Mouse (Mus musculus): ENCODE data around the gene Krt8. TPM values are rescaled to one million over a fixed set of nuclear protein-coding genes. Genes with fewer than 3 reads are reported as not detected.

Krt8 gene
- polyA plus RNA-seq, 1 experiment from 2014 or later, result 129 TPM

DNA sequence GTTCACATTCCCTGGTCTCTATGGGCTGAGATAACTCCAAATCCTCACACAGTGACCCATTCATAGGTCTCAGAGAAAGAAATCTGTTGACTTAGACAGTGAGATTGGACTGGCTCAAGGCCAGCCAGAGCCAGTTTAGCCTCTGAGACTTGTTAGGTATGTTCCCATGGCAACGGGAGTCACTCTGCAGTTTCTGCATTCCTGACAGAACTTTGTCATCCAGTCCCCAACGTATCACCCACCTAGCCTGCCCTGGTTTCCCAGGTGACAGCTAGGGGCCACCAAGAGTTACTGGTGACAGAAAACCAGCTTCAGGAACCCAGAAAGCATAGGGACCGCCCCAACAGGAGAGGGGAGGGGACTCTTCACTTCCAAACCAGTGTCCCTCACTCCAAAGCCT lies 9.4 kb upstream of the Krt8 start:
- Histone ChIP-seq H3K27me3 (ENCODE audit: insufficient read depth, low read length) (no peaks in the 10 kb centered on the region), H3K4me3 (ENCODE audit: low read depth, low read length) (no peak overlapping the region), H3K9me3 (ENCODE audit: low read length) (no peaks in the 10 kb centered on the region), H3K4me1 (ENCODE audit: insufficient read depth) (peaks cover 18% of the 10 kb centered on the region), H3K36me3 (replicated peaks; ENCODE audit: insufficient read depth, low read length) (no peaks in the 10 kb centered on the region), H3K27ac (ENCODE audit: low read depth) (no peak overlapping the region), H3K9ac (replicated peaks) (no peak overlapping the region), H3K4me2 (ENCODE audit: low read depth, low read length) (no peak overlapping the region)
- WGBS (ENCODE audit: insufficient replicate concordance), result 33% methylated on average over 2 of the region's 3 CpGs
- TF ChIP-seq EP300 (IDR thresholded peaks at IDR 0.05; ENCODE audit: low read depth) (no peak), CTCF (IDR thresholded peaks at IDR 0.05; ENCODE audit: low read depth) (no peak)
- ATAC-seq (no peak), DNase-seq (peak; percentile 40)

DNA sequence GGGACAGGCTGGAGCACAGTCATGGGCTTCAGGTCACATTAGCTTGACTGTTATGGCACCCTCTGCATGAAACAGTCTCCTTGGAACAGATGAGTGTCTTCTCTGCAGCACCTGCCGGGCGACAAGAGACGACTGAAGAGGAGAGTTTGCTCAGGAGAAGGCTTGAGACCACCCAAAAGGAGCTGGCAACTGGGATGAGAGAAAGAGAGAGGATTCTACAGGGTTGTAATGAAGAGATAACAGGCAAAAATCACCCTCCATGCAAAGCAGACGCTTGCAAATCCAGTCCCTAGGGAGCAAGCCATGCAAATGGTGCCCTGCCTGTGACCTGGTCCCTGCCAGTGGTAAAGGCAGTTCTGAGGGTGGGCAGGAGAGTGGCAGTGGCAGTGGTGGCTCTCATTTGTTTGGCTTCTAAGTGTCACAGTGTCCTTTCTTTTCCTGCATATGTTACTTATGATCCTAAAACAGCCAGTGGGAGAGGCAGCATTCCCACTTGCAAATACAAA lies 8.0 kb upstream of the Krt8 start:
- H3K4me1 ChIP-seq (ENCODE audit: insufficient read depth), result peaks cover 14% of the 10 kb centered on the region
- H3K27ac ChIP-seq (ENCODE audit: low read depth), result no peak overlapping the region
- no peaks in the 10 kb centered on the region for H3K36me3 ChIP-seq (replicated peaks; ENCODE audit: insufficient read depth, low read length)
- TF ChIP-seq CTCF (IDR thresholded peaks at IDR 0.05; ENCODE audit: low read depth) (no peak), EP300 (IDR thresholded peaks at IDR 0.05; ENCODE audit: low read depth) (no peak)
- H3K4me2 ChIP-seq (ENCODE audit: low read depth, low read length), result no peak overlapping the region
- H3K27me3 ChIP-seq (ENCODE audit: insufficient read depth, low read length), result no peaks in the 10 kb centered on the region
- ATAC-seq (no peak), DNase-seq (no peak)
- no peak overlapping the region for H3K4me3 ChIP-seq (ENCODE audit: low read depth, low read length)
- 70% methylated on average over 4 of the region's 4 CpGs for whole genome bisulfite sequencing (ENCODE audit: insufficient replicate concordance)
- no peak overlapping the region for H3K9ac ChIP-seq (replicated peaks)
- H3K9me3 ChIP-seq (ENCODE audit: low read length), result no peaks in the 10 kb centered on the region

DNA sequence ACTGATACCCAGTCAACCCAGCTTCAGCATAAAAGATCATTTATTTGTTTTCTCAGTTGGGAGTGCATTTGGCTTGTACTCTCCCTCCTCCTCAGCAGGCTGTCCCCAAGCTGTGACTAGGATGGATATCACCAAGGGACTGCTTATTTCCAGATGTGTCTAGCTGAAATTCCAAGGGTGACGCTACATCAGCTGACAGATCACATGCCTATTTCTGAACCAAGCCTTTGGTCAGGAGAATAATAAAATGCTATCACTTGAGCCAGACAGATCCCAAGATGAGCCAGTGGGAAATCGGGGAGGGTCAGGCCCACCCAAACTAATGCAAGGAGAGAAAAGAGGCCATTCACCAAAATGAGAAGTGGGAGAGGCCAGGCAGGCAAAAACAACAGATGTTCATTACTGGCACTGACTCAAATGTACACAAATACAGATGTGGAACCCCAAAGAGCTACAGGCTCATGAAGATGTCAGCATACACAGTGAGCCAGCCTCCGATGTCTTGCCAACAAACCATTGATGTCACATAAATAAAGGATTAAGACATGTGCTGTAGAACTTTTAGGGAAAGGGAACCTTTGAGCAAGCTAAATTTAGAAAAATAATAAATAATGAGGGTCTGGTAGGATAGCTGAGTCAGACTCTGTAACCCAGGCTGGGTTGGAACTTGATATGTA lies 6.4 kb upstream of the Krt8 start:
- no peak for ATAC-seq
- no peak overlapping the region for H3K4me3 ChIP-seq (ENCODE audit: low read depth, low read length)
- H3K27ac ChIP-seq (ENCODE audit: low read depth), result no peak overlapping the region
- no peak for TF ChIP-seq CTCF (IDR thresholded peaks at IDR 0.05; ENCODE audit: low read depth)
- TF ChIP-seq EP300 (IDR thresholded peaks at IDR 0.05; ENCODE audit: low read depth), result no peak
- no peak overlapping the region for H3K9ac ChIP-seq (replicated peaks)
- no peak overlapping the region for H3K4me2 ChIP-seq (ENCODE audit: low read depth, low read length)
- no peaks in the 10 kb centered on the region for H3K9me3 ChIP-seq (ENCODE audit: low read length)
- WGBS (ENCODE audit: insufficient replicate concordance), result 65% methylated on average over 3 of the region's 3 CpGs
- peaks cover 7% of the 10 kb centered on the region; the same call in 1 of the 2 replicates for H3K4me1 ChIP-seq (ENCODE audit: insufficient read depth)
- no peaks in the 10 kb centered on the region for H3K27me3 ChIP-seq (ENCODE audit: insufficient read depth, low read length)
- no peaks in the 10 kb centered on the region for H3K36me3 ChIP-seq (replicated peaks; ENCODE audit: insufficient read depth, low read length)
- no peak for DNase-seq

DNA sequence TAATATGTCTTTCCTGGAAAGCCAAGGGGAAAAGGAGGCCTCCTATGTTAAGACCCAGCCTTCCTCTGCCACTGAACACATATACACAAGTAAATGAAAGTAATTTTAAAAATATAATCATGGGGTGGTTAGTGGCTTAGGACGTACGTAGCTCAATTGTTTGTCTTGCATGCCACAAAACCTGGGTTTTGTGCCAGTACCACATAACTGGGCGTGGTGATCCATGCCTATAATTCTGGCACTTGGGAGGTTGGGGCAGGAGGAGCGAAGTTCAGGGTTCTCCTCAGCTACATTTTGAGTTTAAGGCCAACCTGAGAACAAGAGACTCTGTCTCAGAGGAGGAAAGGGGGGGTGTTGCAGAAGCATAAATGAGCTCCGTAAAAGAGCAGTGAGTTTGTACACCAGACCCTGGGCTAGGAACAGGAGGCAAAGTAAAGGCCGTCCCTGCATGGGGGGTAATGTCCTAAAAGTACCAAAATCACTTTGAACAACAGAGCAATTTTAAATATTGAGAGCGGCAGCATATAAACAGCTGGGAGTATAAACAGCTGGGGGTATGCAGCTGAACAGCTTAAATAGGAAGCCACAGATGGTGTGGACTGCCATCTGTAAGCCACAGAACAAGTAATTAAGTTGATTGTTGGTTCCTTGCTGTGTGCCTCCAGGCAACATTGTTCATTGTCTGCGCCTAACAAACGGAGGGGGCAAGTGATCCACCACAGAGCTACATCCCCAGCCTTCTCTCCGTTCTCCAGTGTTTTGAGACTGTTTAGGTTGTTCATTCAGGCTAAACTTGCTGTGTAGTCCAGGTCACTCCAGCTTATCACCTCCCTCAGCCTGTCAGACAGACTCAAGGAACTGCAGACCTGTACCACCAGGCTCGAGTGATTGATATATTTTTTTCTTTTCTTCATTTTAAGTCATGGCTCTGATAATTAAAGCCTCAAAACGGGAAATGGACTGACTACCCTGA lies 3.1 kb upstream of the Krt8 start:
- no peaks in the 10 kb centered on the region for H3K9me3 ChIP-seq (ENCODE audit: low read length)
- peaks cover 10% of the 10 kb centered on the region for H3K27me3 ChIP-seq (ENCODE audit: insufficient read depth, low read length)
- H3K27ac ChIP-seq (ENCODE audit: low read depth), result peak overlapping the region; percentile 55; the same call in 1 of the 2 replicates
- DNase-seq, result no peak
- TF ChIP-seq CTCF (IDR thresholded peaks at IDR 0.05; ENCODE audit: low read depth) (no peak), EP300 (IDR thresholded peaks at IDR 0.05; ENCODE audit: low read depth) (no peak)
- no peak for ATAC-seq
- 57% methylated on average over 12 of the region's 12 CpGs for WGBS (ENCODE audit: insufficient replicate concordance)
- 0 out of 2 replicates have a peak overlapping the region, but pooled peaks have one; percentile 21 for H3K9ac ChIP-seq (replicated peaks)
- H3K36me3 ChIP-seq (replicated peaks; ENCODE audit: insufficient read depth, low read length), result no peaks in the 10 kb centered on the region
- H3K4me3 ChIP-seq (ENCODE audit: low read depth, low read length), result no peak overlapping the region
- peak overlapping the region; percentile 53 for H3K4me2 ChIP-seq (ENCODE audit: low read depth, low read length)
- H3K4me1 ChIP-seq (ENCODE audit: insufficient read depth), result peaks cover 10% of the 10 kb centered on the region; the same call in 1 of the 2 replicates

DNA sequence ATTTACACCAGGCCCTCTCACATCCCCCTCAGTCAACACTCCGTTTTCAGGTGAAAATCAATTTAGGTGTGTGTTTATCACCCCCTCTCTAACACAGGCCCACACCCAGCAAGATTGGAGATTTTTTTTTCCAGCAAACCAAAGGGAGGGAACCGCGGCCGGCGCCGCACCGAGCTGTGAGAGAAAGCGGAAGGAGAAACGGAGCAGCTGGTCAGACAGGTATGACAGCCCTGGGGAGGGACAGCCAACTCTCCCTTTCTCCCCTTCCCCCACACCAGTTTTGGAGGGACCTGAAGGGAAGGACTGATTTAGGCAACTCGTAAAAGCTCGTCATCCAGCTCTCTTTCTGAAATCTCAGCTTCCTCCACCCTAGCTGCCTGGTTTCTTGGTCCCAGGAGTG lies 2.0 kb upstream of the Krt8 start:
- Histone ChIP-seq H3K4me2 (ENCODE audit: low read depth, low read length) (peak overlapping the region; percentile 53), H3K27me3 (ENCODE audit: insufficient read depth, low read length) (peaks cover 10% of the 10 kb centered on the region), H3K4me3 (ENCODE audit: low read depth, low read length) (peak overlapping the region; percentile 13; the same call in 1 of the 2 replicates), H3K27ac (ENCODE audit: low read depth) (peak overlapping the region; percentile 55), H3K36me3 (replicated peaks; ENCODE audit: insufficient read depth, low read length) (no peaks in the 10 kb centered on the region), H3K9me3 (ENCODE audit: low read length) (no peaks in the 10 kb centered on the region), H3K9ac (replicated peaks) (no peak overlapping the region), H3K4me1 (ENCODE audit: insufficient read depth) (peaks cover 14% of the 10 kb centered on the region; the same call in 1 of the 2 replicates)
- ATAC-seq (no peak), DNase-seq (no peak)
- 21% methylated on average over 11 of the region's 11 CpGs for WGBS (ENCODE audit: insufficient replicate concordance)
- TF ChIP-seq EP300 (IDR thresholded peaks at IDR 0.05; ENCODE audit: low read depth) (no peak), CTCF (IDR thresholded peaks at IDR 0.05; ENCODE audit: low read depth) (no peak)

DNA sequence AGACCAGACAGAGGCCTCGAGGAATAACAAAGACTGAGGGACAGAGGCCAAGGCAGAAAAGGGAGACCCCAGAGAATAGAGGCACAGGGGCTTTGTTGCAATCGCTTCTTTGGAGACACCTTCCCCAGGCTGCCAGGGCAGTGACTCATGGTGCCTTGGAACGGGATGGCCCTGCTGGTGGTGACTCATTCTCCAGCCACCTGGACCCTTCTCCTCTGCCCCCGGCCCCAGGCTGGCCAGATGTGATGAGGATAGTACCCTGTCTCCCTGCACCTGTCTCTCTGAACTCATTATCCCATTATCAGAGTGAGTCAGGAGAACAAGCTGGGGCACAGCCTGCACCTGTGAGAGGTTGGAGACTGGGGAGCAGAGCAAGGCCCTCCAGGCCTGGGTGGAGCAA lies 1.0 kb upstream of the Krt8 start:
- Histone ChIP-seq H3K9ac (replicated peaks) (no peak overlapping the region), H3K9me3 (ENCODE audit: low read length) (no peaks in the 10 kb centered on the region), H3K36me3 (replicated peaks; ENCODE audit: insufficient read depth, low read length) (no peaks in the 10 kb centered on the region), H3K4me1 (ENCODE audit: insufficient read depth) (peaks cover 14% of the 10 kb centered on the region; the same call in 1 of the 2 replicates), H3K4me2 (ENCODE audit: low read depth, low read length) (no peak overlapping the region), H3K27me3 (ENCODE audit: insufficient read depth, low read length) (peaks cover 10% of the 10 kb centered on the region), H3K4me3 (ENCODE audit: low read depth, low read length) (no peak overlapping the region), H3K27ac (ENCODE audit: low read depth) (no peak overlapping the region)
- TF ChIP-seq EP300 (IDR thresholded peaks at IDR 0.05; ENCODE audit: low read depth) (no peak), CTCF (IDR thresholded peaks at IDR 0.05; ENCODE audit: low read depth) (no peak)
- DNase-seq (no peak), ATAC-seq (no peak)
- 52% methylated on average over 4 of the region's 4 CpGs for WGBS (ENCODE audit: insufficient replicate concordance)

Measured in liver, postnatal 0 days (tissue).